Mouse (Mus musculus) lung, adult 2 months (tissue): ENCODE data around the gene Cdc25b. TPM values are rescaled to one million over a fixed set of nuclear protein-coding genes. Genes with fewer than 3 reads are reported as not detected.

Experiments used
- DNase-seq: peaks from one replicate; pipeline ENCODE4 v3.0.0; 2022
- H3K4me1 ChIP-seq: fragments of 200-500 bp; 2 replicates; pipeline ENCODE4 v1.6.1; 2011; ENCODE audit warnings: low read length; ENCODE audit not compliant: control insufficient read depth, insufficient read depth
- H3K4me3 ChIP-seq: fragments of 200-500 bp; replicated peaks from 2 replicates; pipeline ENCODE3; 2011; ENCODE audit warnings: low read depth, mild to moderate bottlenecking, control low read depth, low read length; ENCODE audit errors: extremely low read depth
- CTCF ChIP-seq: fragments of 200-500 bp; IDR thresholded peaks from 2 replicates; pipeline ENCODE4 v1.5.1; 2011; ENCODE audit warnings: mild to moderate bottlenecking, low read length, control low read depth; ENCODE audit not compliant: insufficient read depth
- POLR2A ChIP-seq: fragments of 200-500 bp; IDR thresholded peaks from 2 replicates; pipeline ENCODE4 v1.6.1; 2011; ENCODE audit warnings: low read depth, mild to moderate bottlenecking, control low read depth, low read length, borderline replicate concordance; ENCODE audit errors: extremely low read depth
- WGBS: fragments of 180-500 bp; shearing (Covaris S2); methylation state at CpG from one replicate; pipeline ENCODE4 v1.1.7; 2018; 5-methylcytosine and 5-hydroxymethylcytosine counted together
- polyA plus RNA-seq: library from polyadenylated mRNA; depleted of rRNA; stranded (reverse); fragments of >200 nt; gene quantifications from 2 replicates; pipeline ENCODE4 v1.2.3, GENCODE M21; 2012

The Cdc25b gene
- polyA plus RNA-seq, 1 experiment = 39.1 TPM

- peaks cover 21% of the 10 kb centered on the region for H3K4me1 ChIP-seq
- 85% methylated on average over 5 of the region's 5 CpGs for WGBS
- no peak overlapping the region for H3K4me3 ChIP-seq
- TF ChIP-seq POLR2A (no peak), CTCF (no peak)
- DNase-seq = no peak
Observed at GRCm38 (mm10) chr2:131188311-131188710, 1.6 kb downstream of the Cdc25b start.

GRCm38 (mm10) chr2:131189521-131190309 is 3.0 kb downstream of the Cdc25b start:
- 27% methylated on average over 5 of the region's 5 CpGs for WGBS
- no peak for TF ChIP-seq CTCF
- Histone ChIP-seq H3K4me3 (no peak overlapping the region), H3K4me1 (peaks cover 21% of the 10 kb centered on the region)
- DNase-seq = no peak

- WGBS = 65% methylated on average over 10 of the region's 10 CpGs
Observed at GRCm38 (mm10) chr2:131190344-131191004, 3.7 kb downstream of the Cdc25b start.

GRCm38 (mm10) chr2:131191005-131191390 is 4.2 kb downstream of the Cdc25b start:
- Histone ChIP-seq H3K4me1 (peaks cover 21% of the 10 kb centered on the region), H3K4me3 (no peak overlapping the region)
- 65% methylated on average over 7 of the region's 7 CpGs for whole genome bisulfite sequencing
- TF ChIP-seq POLR2A (no peak), CTCF (no peak)
- no peak for DNase-seq

More at GRCm38 (mm10) chr2:131190344-131191004, 3.7 kb downstream of the Cdc25b start:
- H3K4me1 ChIP-seq = peaks cover 21% of the 10 kb centered on the region
- H3K4me3 ChIP-seq = no peak overlapping the region
- TF ChIP-seq CTCF (no peak), POLR2A (no peak)
- no peak for DNase-seq

GRCm38 (mm10) chr2:131196606-131197316 is 10.0 kb downstream of the Cdc25b start:
- TF ChIP-seq POLR2A (peak; percentile 34; the same call in 1 of the 2 replicates), CTCF (no peak)
- WGBS = 78% methylated on average over 16 of the region's 16 CpGs
- peak; percentile 63 for DNase-seq
- Histone ChIP-seq H3K4me1 (peaks cover 2% of the 10 kb centered on the region; the same call in 1 of the 2 replicates), H3K4me3 (peak overlapping the region; percentile 44)

GRCm38 (mm10) chr2:131200710-131201109 is 14.0 kb downstream of the Cdc25b start:
- H3K4me1 ChIP-seq = peaks cover 15% of the 10 kb centered on the region
- H3K4me3 ChIP-seq = no peak overlapping the region
- whole genome bisulfite sequencing = 80% methylated on average over 2 of the region's 2 CpGs
- no peak for DNase-seq
- no peak for TF ChIP-seq POLR2A
- TF ChIP-seq CTCF = no peak

- WGBS = 81% methylated on average over 3 of the region's 3 CpGs
- no peak for DNase-seq
- no peak overlapping the region for H3K4me3 ChIP-seq
- peaks cover 15% of the 10 kb centered on the region for H3K4me1 ChIP-seq
- TF ChIP-seq CTCF (no peak), POLR2A (no peak)
Observed at GRCm38 (mm10) chr2:131201262-131201661, 14.5 kb downstream of the Cdc25b start.

- WGBS = 54% methylated on average over 6 of the region's 6 CpGs
- H3K4me1 ChIP-seq = peaks cover 13% of the 10 kb centered on the region
- TF ChIP-seq POLR2A = no peak
- TF ChIP-seq CTCF = no peak
- H3K4me3 ChIP-seq = no peak overlapping the region
- no peak for DNase-seq
Observed at GRCm38 (mm10) chr2:131203816-131204409, 17.2 kb downstream of the Cdc25b start.

GRCm38 (mm10) chr2:131204410-131204981 is 17.7 kb downstream of the Cdc25b start:
- WGBS = 4% methylated on average over 7 of the region's 7 CpGs
- peak; percentile 98 for DNase-seq
- H3K4me3 ChIP-seq = peak overlapping the region; percentile 47
- no peak for TF ChIP-seq CTCF
- TF ChIP-seq POLR2A = peak; percentile 47; the same call in 1 of the 2 replicates
- peaks cover 17% of the 10 kb centered on the region for H3K4me1 ChIP-seq
